Mouse (Mus musculus) MEL-GATA-1-ER (cell line): ENCODE measurements around the gene Plekhd1.
A peak's percentile ranks its signal among the peaks of the same experiment; 100 is the strongest.

Source experiments
- DNase-seq: peaks from one replicate; pipeline ENCODE4 v3.0.0-alpha.2; 2012; ENCODE audit warnings: low read depth; ENCODE audit errors: extremely low read depth

Gene Plekhd1

GRCm38 (mm10) chr12:80698526-80699143 is 6.2 kb downstream of the Plekhd1 start:
- DNase-seq: peak; percentile 39

- DNase-seq: no peak
Observed at GRCm38 (mm10) chr12:80699144-80699531, 6.7 kb downstream of the Plekhd1 start.

- no peak for DNase-seq
Observed at GRCm38 (mm10) chr12:80701332-80701731, 8.9 kb downstream of the Plekhd1 start.

GRCm38 (mm10) chr12:80706208-80706914 is 14.0 kb downstream of the Plekhd1 start:
- no peak for DNase-seq

GRCm38 (mm10) chr12:80706915-80707604 is 14.7 kb downstream of the Plekhd1 start:
- no peak for DNase-seq

GRCm38 (mm10) chr12:80715915-80716314 is 23.5 kb downstream of the Plekhd1 start:
- DNase-seq: no peak

GRCm38 (mm10) chr12:80719141-80719540 is 26.8 kb downstream of the Plekhd1 start:
- DNase-seq: no peak

- no peak for DNase-seq
Observed at GRCm38 (mm10) chr12:80720507-80720906, 28.1 kb downstream of the Plekhd1 start.

- DNase-seq: no peak
Observed at GRCm38 (mm10) chr12:80721458-80721857, 29.1 kb downstream of the Plekhd1 start.

GRCm38 (mm10) chr12:80724853-80725559 is 32.6 kb downstream of the Plekhd1 start:
- peak; percentile 48 for DNase-seq

GRCm38 (mm10) chr12:80728207-80728606 is 35.8 kb downstream of the Plekhd1 start:
- no peak for DNase-seq

GRCm38 (mm10) chr12:80728814-80729213 is 36.4 kb downstream of the Plekhd1 start:
- no peak for DNase-seq

- no peak for DNase-seq
Observed at GRCm38 (mm10) chr12:80729758-80730530, 37.6 kb downstream of the Plekhd1 start.

- DNase-seq: no peak
Observed at GRCm38 (mm10) chr12:80730567-80730966, 38.2 kb downstream of the Plekhd1 start.

- peak; percentile 65 for DNase-seq
Observed at GRCm38 (mm10) chr12:80734526-80735470, 42.4 kb downstream of the Plekhd1 start.

- peak; percentile 46 for DNase-seq
Observed at GRCm38 (mm10) chr12:80736464-80737282, 44.3 kb downstream of the Plekhd1 start.

- no peak for DNase-seq
Observed at GRCm38 (mm10) chr12:80737283-80737600, 44.9 kb downstream of the Plekhd1 start.

GRCm38 (mm10) chr12:80739482-80739881 is 47.1 kb downstream of the Plekhd1 start:
- DNase-seq: no peak

GRCm38 (mm10) chr12:80744614-80745013 is 52.2 kb downstream of the Plekhd1 start:
- DNase-seq: no peak
